Mouse (Mus musculus): ENCODE results near the gene Dolk. TPM values are rescaled to one million over a fixed set of nuclear protein-coding genes. Genes with fewer than 3 reads are reported as not detected.
A peak's percentile ranks its signal among the peaks of the same experiment; 100 is the strongest.

Gene Dolk
- polyA plus RNA-seq, 1 experiment from 2014 or later = 17.5 TPM

- Histone ChIP-seq H3K36me3 (peaks cover 37% of the 10 kb centered on the region), H3K4me2 (peak overlapping the region; percentile 40), H3K4me3 (peak overlapping the region; percentile 25), H3K9ac (peak overlapping the region; percentile 29), H3K4me1 (peaks cover 34% of the 10 kb centered on the region), H3K27ac (peak overlapping the region; percentile 72), H3K9me3 (replicated peaks) (no peaks in the 10 kb centered on the region), H3K27me3 (replicated peaks) (no peaks in the 10 kb centered on the region)
- ATAC-seq = peak; percentile 65
- 55% methylated on average over 4 of the region's 4 CpGs for WGBS (ENCODE audit: insufficient replicate concordance)
Observed at GRCm38 (mm10) chr2:30266392-30266941, 19.7 kb downstream of the Dolk start.

GRCm38 (mm10) chr2:30265767-30266253 lies 20.3 kb downstream of the Dolk start, which contains the start of gene Phyhd1:
Gene Phyhd1 (plus strand): TSS chr2:30266203.
- peaks cover 44% of the 10 kb centered on the region for H3K36me3 ChIP-seq
- H3K9me3 ChIP-seq (replicated peaks) = no peaks in the 10 kb centered on the region
- no peak for ATAC-seq
- peak within 1 kb of the TSS; percentile 40 for H3K4me2 ChIP-seq
- peak within 1 kb of the TSS; percentile 29 for H3K9ac ChIP-seq
- H3K27ac ChIP-seq = peak within 1 kb of the TSS; percentile 72
- H3K27me3 ChIP-seq (replicated peaks) = no peaks in the 10 kb centered on the region
- H3K4me1 ChIP-seq = peaks cover 34% of the 10 kb centered on the region
- H3K4me3 ChIP-seq = peak within 1 kb of the TSS; percentile 25
- 55% methylated on average over 5 of the region's 5 CpGs for WGBS (ENCODE audit: insufficient replicate concordance)

- Histone ChIP-seq H3K4me2 (no peak overlapping the region), H3K9me3 (replicated peaks) (no peaks in the 10 kb centered on the region), H3K9ac (no peak overlapping the region), H3K4me3 (no peak overlapping the region), H3K27ac (peak overlapping the region; percentile 72; the same call in 1 of the 2 replicates), H3K27me3 (replicated peaks) (no peaks in the 10 kb centered on the region), H3K4me1 (peaks cover 36% of the 10 kb centered on the region), H3K36me3 (peaks cover 53% of the 10 kb centered on the region)
- 76% methylated on average over 7 of the region's 7 CpGs for WGBS (ENCODE audit: insufficient replicate concordance)
- no peak for ATAC-seq
Observed at GRCm38 (mm10) chr2:30264671-30265519, 21.2 kb downstream of the Dolk start.

- peaks cover 40% of the 10 kb centered on the region for H3K4me1 ChIP-seq
- peaks cover 64% of the 10 kb centered on the region for H3K36me3 ChIP-seq
- no peak overlapping the region for H3K9ac ChIP-seq
- H3K27me3 ChIP-seq (replicated peaks) = no peaks in the 10 kb centered on the region
- no peaks in the 10 kb centered on the region for H3K9me3 ChIP-seq (replicated peaks)
- no peak overlapping the region for H3K4me3 ChIP-seq
- no peak for ATAC-seq
- H3K4me2 ChIP-seq = no peak overlapping the region
- 82% methylated on average over 6 of the region's 6 CpGs for WGBS (ENCODE audit: insufficient replicate concordance)
- H3K27ac ChIP-seq = no peak overlapping the region
Observed at GRCm38 (mm10) chr2:30263811-30264210, 22.3 kb downstream of the Dolk start.

GRCm38 (mm10) chr2:30262840-30263441 lies 23.2 kb downstream of the Dolk start:
- no peak for ATAC-seq
- H3K36me3 ChIP-seq = peaks cover 72% of the 10 kb centered on the region

GRCm38 (mm10) chr2:30261921-30262839 lies 24.0 kb downstream of the Dolk start:
- Histone ChIP-seq H3K9me3 (replicated peaks) (no peaks in the 10 kb centered on the region), H3K4me1 (peaks cover 52% of the 10 kb centered on the region), H3K9ac (no peak overlapping the region), H3K4me2 (no peak overlapping the region), H3K36me3 (peaks cover 80% of the 10 kb centered on the region), H3K4me3 (no peak overlapping the region), H3K27me3 (replicated peaks) (no peaks in the 10 kb centered on the region), H3K27ac (no peak overlapping the region)
- ATAC-seq = no peak
- 90% methylated on average over 18 of the region's 18 CpGs for WGBS (ENCODE audit: insufficient replicate concordance)

More at GRCm38 (mm10) chr2:30262840-30263441, 23.2 kb downstream of the Dolk start:
- Histone ChIP-seq H3K9me3 (replicated peaks) (no peaks in the 10 kb centered on the region), H3K9ac (no peak overlapping the region), H3K4me2 (no peak overlapping the region), H3K4me3 (no peak overlapping the region), H3K27me3 (replicated peaks) (no peaks in the 10 kb centered on the region), H3K27ac (no peak overlapping the region), H3K4me1 (peaks cover 49% of the 10 kb centered on the region)
- 71% methylated on average over 4 of the region's 4 CpGs for WGBS (ENCODE audit: insufficient replicate concordance)

- 79% methylated on average over 4 of the region's 4 CpGs for WGBS (ENCODE audit: insufficient replicate concordance)
- Histone ChIP-seq H3K27me3 (replicated peaks) (no peaks in the 10 kb centered on the region), H3K4me2 (no peak overlapping the region), H3K4me3 (no peak overlapping the region), H3K27ac (no peak overlapping the region), H3K9ac (no peak overlapping the region), H3K36me3 (peaks cover 90% of the 10 kb centered on the region), H3K4me1 (peaks cover 42% of the 10 kb centered on the region), H3K9me3 (replicated peaks) (no peaks in the 10 kb centered on the region)
- ATAC-seq = no peak
Observed at GRCm38 (mm10) chr2:30261064-30261736, 24.9 kb downstream of the Dolk start.

GRCm38 (mm10) chr2:30259131-30260064 lies 26.7 kb downstream of the Dolk start:
- no peaks in the 10 kb centered on the region for H3K27me3 ChIP-seq (replicated peaks)
- no peak overlapping the region for H3K4me3 ChIP-seq
- no peak overlapping the region for H3K4me2 ChIP-seq
- H3K9ac ChIP-seq = no peak overlapping the region
- H3K4me1 ChIP-seq = peaks cover 26% of the 10 kb centered on the region
- no peaks in the 10 kb centered on the region for H3K9me3 ChIP-seq (replicated peaks)
- no peak for ATAC-seq
- H3K36me3 ChIP-seq = peaks cover 99% of the 10 kb centered on the region
- WGBS (ENCODE audit: insufficient replicate concordance) = 78% methylated on average over 15 of the region's 15 CpGs
- no peak overlapping the region for H3K27ac ChIP-seq

GRCm38 (mm10) chr2:30258600-30258999 lies 27.5 kb downstream of the Dolk start:
- H3K4me3 ChIP-seq = no peak overlapping the region
- no peak overlapping the region for H3K4me2 ChIP-seq
- H3K36me3 ChIP-seq = peaks cover 98% of the 10 kb centered on the region
- H3K4me1 ChIP-seq = peaks cover 32% of the 10 kb centered on the region
- peak; percentile 10; the same call in 1 of the 2 replicates for ATAC-seq
- 49% methylated on average over 4 of the region's 4 CpGs for WGBS (ENCODE audit: insufficient replicate concordance)
- no peaks in the 10 kb centered on the region for H3K27me3 ChIP-seq (replicated peaks)
- H3K9ac ChIP-seq = no peak overlapping the region
- peak overlapping the region; percentile 37; the same call in 1 of the 2 replicates for H3K27ac ChIP-seq
- no peaks in the 10 kb centered on the region for H3K9me3 ChIP-seq (replicated peaks)

Data from liver, embryonic 12.5 days (tissue).